Mouse (Mus musculus) intestine, embryonic 14.5 days (tissue): ENCODE measurements at regions not wholly inside any gene's neighbourhood (a gene's known extent, or its start where the extent isn't known, plus 50 kb on each side); places are given as distances from the start of the nearest gene placed in this dataset.

Source experiments
- ATAC-seq: fragments of 200-750 bp; cut with Nextera tagmentation; replicated peaks from 2 replicates; pipeline ENCODE4 v1.8.0; 2017; ENCODE audit warnings: low read depth, moderate number of reproducible peaks, moderate TSS enrichment, moderate library complexity; ENCODE audit not compliant: low FRiP score, low TSS enrichment
- DNase-seq: peaks from one replicate; pipeline ENCODE4 v3.0.0-alpha.2; 2018; ENCODE audit warnings: low spot score
- H3K27ac ChIP-seq: fragments of 300-500 bp; sonication (generic); 2 replicates; pipeline ENCODE4 v1.5.1; 2014; ENCODE audit warnings: low read depth, mild to moderate bottlenecking, control low read depth
- H3K27me3 ChIP-seq: fragments of 300-500 bp; sonication (generic); replicated peaks from 2 replicates; pipeline ENCODE4 v1.6.1; 2014; ENCODE audit warnings: low read length, control low read depth; ENCODE audit not compliant: control insufficient read depth, insufficient read depth
- H3K36me3 ChIP-seq: fragments of 300-500 bp; sonication (generic); 2 replicates; pipeline ENCODE4 v1.6.1; 2014; ENCODE audit warnings: low read length, control low read depth; ENCODE audit not compliant: control insufficient read depth, insufficient read depth
- H3K4me1 ChIP-seq: fragments of 300-500 bp; sonication (generic); replicated peaks from 2 replicates; pipeline ENCODE4 v1.6.1; 2014; ENCODE audit warnings: low read length, control low read depth, mixed read lengths; ENCODE audit not compliant: control insufficient read depth, insufficient read depth
- H3K4me2 ChIP-seq: fragments of 300-500 bp; sonication (generic); 2 replicates; pipeline ENCODE4 v1.6.1; 2014; ENCODE audit warnings: low read length
- H3K4me3 ChIP-seq: fragments of 300-500 bp; sonication (generic); 2 replicates; pipeline ENCODE4 v1.5.1; 2014; ENCODE audit warnings: low read depth, low read length, control low read depth, mixed read lengths
- H3K9ac ChIP-seq: fragments of 300-500 bp; sonication (generic); 2 replicates; pipeline ENCODE4 v1.6.1; 2014; ENCODE audit warnings: mild to moderate bottlenecking, low read length
- H3K9me3 ChIP-seq: fragments of 300-500 bp; sonication (generic); 2 replicates; pipeline ENCODE4 v1.6.1; 2016; ENCODE audit warnings: low read length, control low read depth; ENCODE audit not compliant: control insufficient read depth
- WGBS: fragments of 180-500 bp; shearing (Covaris S2); extraction: QIAGEN DNeasy Blood & Tissue Kit; methylation state at CpG from one replicate; pipeline ENCODE4 v1.1.7; 2014; 5-methylcytosine and 5-hydroxymethylcytosine counted together

- no peak for DNase-seq
Observed at GRCm38 (mm10) chr3:38201861-38202656, 282.6 kb downstream of the Ankrd50 start.

GRCm38 (mm10) chr3:38194001-38194400, 290.6 kb downstream of the Ankrd50 start:
- Histone ChIP-seq H3K9me3 (no peaks in the 10 kb centered on the region), H3K27me3 (no peaks in the 10 kb centered on the region), H3K9ac (no peak overlapping the region), H3K4me1 (no peaks in the 10 kb centered on the region), H3K36me3 (no peaks in the 10 kb centered on the region), H3K4me2 (no peak overlapping the region), H3K27ac (no peak overlapping the region), H3K4me3 (no peak overlapping the region)
- DNase-seq (no peak), ATAC-seq (no peak)
- WGBS, result 76% methylated on average over 4 of the region's 4 CpGs

More at GRCm38 (mm10) chr3:38201861-38202656, 282.6 kb downstream of the Ankrd50 start:
- no peak overlapping the region for H3K4me3 ChIP-seq
- H3K36me3 ChIP-seq, result no peaks in the 10 kb centered on the region
- H3K9ac ChIP-seq, result no peak overlapping the region
- WGBS, result 74% methylated on average over 10 of the region's 10 CpGs
- H3K4me1 ChIP-seq, result no peaks in the 10 kb centered on the region
- H3K9me3 ChIP-seq, result no peaks in the 10 kb centered on the region
- no peaks in the 10 kb centered on the region for H3K27me3 ChIP-seq
- ATAC-seq, result no peak
- H3K4me2 ChIP-seq, result no peak overlapping the region
- H3K27ac ChIP-seq, result no peak overlapping the region

GRCm38 (mm10) chr3:38187406-38187896, 297.2 kb downstream of the Ankrd50 start:
- ATAC-seq (no peak), DNase-seq (no peak)
- Histone ChIP-seq H3K27ac (no peak overlapping the region), H3K4me2 (no peak overlapping the region), H3K9me3 (no peaks in the 10 kb centered on the region), H3K9ac (no peak overlapping the region), H3K27me3 (no peaks in the 10 kb centered on the region), H3K4me3 (no peak overlapping the region), H3K36me3 (no peaks in the 10 kb centered on the region), H3K4me1 (no peaks in the 10 kb centered on the region)
- 83% methylated on average over 3 of the region's 3 CpGs for WGBS

GRCm38 (mm10) chr3:38186503-38186902, 298.1 kb downstream of the Ankrd50 start:
- 79% methylated on average over 1 of the region's 1 CpGs for WGBS
- H3K27ac ChIP-seq, result no peak overlapping the region
- H3K4me1 ChIP-seq, result no peaks in the 10 kb centered on the region
- H3K27me3 ChIP-seq, result no peaks in the 10 kb centered on the region
- no peak overlapping the region for H3K4me2 ChIP-seq
- H3K36me3 ChIP-seq, result no peaks in the 10 kb centered on the region
- H3K9ac ChIP-seq, result no peak overlapping the region
- no peaks in the 10 kb centered on the region for H3K9me3 ChIP-seq
- H3K4me3 ChIP-seq, result no peak overlapping the region
- DNase-seq (no peak), ATAC-seq (no peak)

GRCm38 (mm10) chr3:38178295-38178694, 306.3 kb downstream of the Ankrd50 start:
- H3K9ac ChIP-seq, result no peak overlapping the region
- H3K36me3 ChIP-seq, result no peaks in the 10 kb centered on the region
- ATAC-seq (no peak), DNase-seq (no peak)
- H3K27ac ChIP-seq, result no peak overlapping the region
- H3K27me3 ChIP-seq, result no peaks in the 10 kb centered on the region
- no peak overlapping the region for H3K4me3 ChIP-seq
- peaks cover 3% of the 10 kb centered on the region; the same call in 1 of the 2 replicates for H3K4me1 ChIP-seq
- no peak overlapping the region for H3K4me2 ChIP-seq
- no peaks in the 10 kb centered on the region for H3K9me3 ChIP-seq

GRCm38 (mm10) chr3:38175946-38176345, 308.7 kb downstream of the Ankrd50 start:
- Histone ChIP-seq H3K4me1 (peaks cover 3% of the 10 kb centered on the region; the same call in 1 of the 2 replicates), H3K27ac (no peak overlapping the region), H3K4me2 (no peak overlapping the region), H3K9ac (no peak overlapping the region), H3K27me3 (no peaks in the 10 kb centered on the region), H3K36me3 (no peaks in the 10 kb centered on the region), H3K4me3 (no peak overlapping the region), H3K9me3 (no peaks in the 10 kb centered on the region)
- no peak for DNase-seq
- WGBS, result 72% methylated on average over 12 of the region's 12 CpGs
- ATAC-seq, result no peak

- WGBS, result 73% methylated on average over 8 of the region's 8 CpGs
- H3K4me2 ChIP-seq, result no peak overlapping the region
- H3K27ac ChIP-seq, result no peak overlapping the region
- H3K36me3 ChIP-seq, result no peaks in the 10 kb centered on the region
- peaks cover 3% of the 10 kb centered on the region; the same call in 1 of the 2 replicates for H3K4me1 ChIP-seq
- no peak overlapping the region for H3K4me3 ChIP-seq
- H3K9me3 ChIP-seq, result no peaks in the 10 kb centered on the region
- DNase-seq (no peak), ATAC-seq (no peak)
- no peaks in the 10 kb centered on the region for H3K27me3 ChIP-seq
- H3K9ac ChIP-seq, result no peak overlapping the region
Observed at GRCm38 (mm10) chr3:38174735-38175280, 309.8 kb downstream of the Ankrd50 start.

- Histone ChIP-seq H3K4me1 (0 out of 2 replicates have a peak, but pooled peaks cover 6% of the 10 kb centered on the region), H3K4me2 (no peak overlapping the region), H3K27ac (no peak overlapping the region), H3K27me3 (no peaks in the 10 kb centered on the region), H3K9ac (no peak overlapping the region), H3K9me3 (no peaks in the 10 kb centered on the region), H3K36me3 (no peaks in the 10 kb centered on the region), H3K4me3 (no peak overlapping the region)
- 44% methylated on average over 1 of the region's 1 CpGs for whole genome bisulfite sequencing
- no peak; the same call in 1 of the 2 replicates for ATAC-seq
- no peak for DNase-seq
Observed at GRCm38 (mm10) chr3:38152408-38152807, 332.2 kb downstream of the Ankrd50 start.
